In genomic region chr7:4739544-4740275, GRCm38 (mm10) we compare ENCODE assay signal across 8 mouse cellular contexts. TPM values are rescaled to one million over a fixed set of nuclear protein-coding genes. Genes with fewer than 3 reads are reported as not detected.
DNase-seq lines count a peak whose midpoint lies in the region; ATAC-seq and TF ChIP-seq lines count a peak whose summit lies in the region.

Kmt5c (plus strand) TSS chr7:4740115.

- H3K36me3 ChIP-seq in heart, embryonic 12.5 days = peaks cover 25% of the 10 kb centered on the region
- peaks cover 4% of the 10 kb centered on the region; the same call in 1 of the 2 replicates for H3K36me3 ChIP-seq in kidney, postnatal 0 days (ENCODE audit: insufficient read depth, low read length)
- peaks cover 9% of the 10 kb centered on the region; the same call in 1 of the 2 replicates for H3K36me3 ChIP-seq in liver, embryonic 11.5 days (ENCODE audit: control insufficient read depth, insufficient read depth, low read length)
- peaks cover 8% of the 10 kb centered on the region for H3K36me3 ChIP-seq in stomach, embryonic 14.5 days (ENCODE audit: control insufficient read depth, insufficient read depth, low read length)

- peak within 1 kb of the TSS; percentile 91 for H3K4me2 ChIP-seq in heart, embryonic 12.5 days
- H3K4me2 ChIP-seq in kidney, postnatal 0 days (ENCODE audit: low read length) = peak within 1 kb of the TSS; percentile 73
- H3K4me2 ChIP-seq in liver, embryonic 11.5 days = peak within 1 kb of the TSS; percentile 81
- H3K4me2 ChIP-seq in stomach, embryonic 14.5 days (replicated peaks; ENCODE audit: low read depth, low read length) = peak within 1 kb of the TSS; percentile 62

- no peaks in the 10 kb centered on the region for H3K9me3 ChIP-seq in heart, embryonic 12.5 days (replicated peaks)
- no peaks in the 10 kb centered on the region for H3K9me3 ChIP-seq in kidney, postnatal 0 days (replicated peaks; ENCODE audit: low read length)
- H3K9me3 ChIP-seq in liver, embryonic 11.5 days (ENCODE audit: control insufficient read depth, low read length) = no peaks in the 10 kb centered on the region
- H3K9me3 ChIP-seq in stomach, embryonic 14.5 days (ENCODE audit: control insufficient read depth, low read depth, low read length) = no peaks in the 10 kb centered on the region

- peaks cover 28% of the 10 kb centered on the region for H3K4me1 ChIP-seq in heart, embryonic 12.5 days (replicated peaks)
- peaks cover 15% of the 10 kb centered on the region for H3K4me1 ChIP-seq in kidney, postnatal 0 days (replicated peaks; ENCODE audit: insufficient read depth, low read length)
- H3K4me1 ChIP-seq in liver, embryonic 11.5 days (replicated peaks; ENCODE audit: control insufficient read depth, insufficient read depth, low read length) = peaks cover 34% of the 10 kb centered on the region
- H3K4me1 ChIP-seq in stomach, embryonic 14.5 days (ENCODE audit: control insufficient read depth, insufficient read depth, low read length) = peaks cover 20% of the 10 kb centered on the region

- peak within 1 kb of the TSS; percentile 93 for H3K27ac ChIP-seq in heart, embryonic 12.5 days (ENCODE audit: poor library complexity, severe bottlenecking)
- H3K27ac ChIP-seq in kidney, postnatal 0 days = peak within 1 kb of the TSS; percentile 85
- H3K27ac ChIP-seq in liver, embryonic 11.5 days (ENCODE audit: low read depth, low read length) = peak within 1 kb of the TSS; percentile 92
- H3K27ac ChIP-seq in stomach, embryonic 14.5 days (ENCODE audit: low read length) = peak within 1 kb of the TSS; percentile 90

- peak; percentile 86 for ATAC-seq in erythroid progenitor cell, adult 5-6 weeks (replicated peaks; ENCODE audit: low FRiP score, poor library complexity, severe bottlenecking)
- peak; percentile 95 for ATAC-seq in heart, embryonic 12.5 days (ENCODE audit: insufficient number of reproducible peaks, low FRiP score)
- ATAC-seq in kidney, postnatal 0 days (replicated peaks; ENCODE audit: low FRiP score, low read depth) = peak; percentile 98
- ATAC-seq in liver, embryonic 11.5 days (replicated peaks; ENCODE audit: low FRiP score) = peak; percentile 87
- peak; percentile 96 for ATAC-seq in stomach, embryonic 14.5 days (ENCODE audit: insufficient number of reproducible peaks, insufficient read depth, low FRiP score, low read depth)

- no peaks in the 10 kb centered on the region for H3K27me3 ChIP-seq in heart, embryonic 12.5 days (replicated peaks)
- no peaks in the 10 kb centered on the region for H3K27me3 ChIP-seq in kidney, postnatal 0 days (ENCODE audit: insufficient read depth, low read length)
- H3K27me3 ChIP-seq in liver, embryonic 11.5 days (replicated peaks; ENCODE audit: control insufficient read depth, insufficient read depth, low read length) = no peaks in the 10 kb centered on the region
- no peaks in the 10 kb centered on the region for H3K27me3 ChIP-seq in stomach, embryonic 14.5 days (ENCODE audit: control insufficient read depth, insufficient read depth, low read length)

- WGBS in heart, embryonic 12.5 days = under 1% methylated on average over 36 of the region's 44 CpGs
- WGBS in kidney, postnatal 0 days = 0% methylated on average over 39 of the region's 44 CpGs
- WGBS in liver, embryonic 11.5 days = under 1% methylated on average over 34 of the region's 44 CpGs
- under 1% methylated on average over 36 of the region's 44 CpGs for WGBS in stomach, embryonic 14.5 days

- H3K9ac ChIP-seq in heart, embryonic 12.5 days = peak within 1 kb of the TSS; percentile 94
- peak within 1 kb of the TSS; percentile 67 for H3K9ac ChIP-seq in kidney, postnatal 0 days (ENCODE audit: low read depth, low read length)
- H3K9ac ChIP-seq in liver, embryonic 11.5 days (ENCODE audit: low read depth, low read length) = peak within 1 kb of the TSS; percentile 97
- peak within 1 kb of the TSS; percentile 73 for H3K9ac ChIP-seq in stomach, embryonic 14.5 days (replicated peaks; ENCODE audit: low read depth, low read length)

- peak; percentile 100 for DNase-seq in CD4-positive helper T cell, adult 2 months (ENCODE audit: low read depth, low spot score)
- DNase-seq in brain, embryonic 18.5 days (ENCODE audit: low read depth, low spot score) = peak; percentile 100
- DNase-seq in kidney, postnatal 0 days (ENCODE audit: low spot score) = peak; percentile 100
- DNase-seq in liver, embryonic 11.5 days (ENCODE audit: low spot score) = peak; percentile 90
- DNase-seq in naive thymus-derived CD4-positive, alpha-beta T cell, adult 2 months (ENCODE audit: low read depth) = peak; percentile 99

- TF ChIP-seq CTCF in kidney, postnatal 0 days (IDR thresholded peaks at IDR 0.05; ENCODE audit: low read depth) = peak; percentile 46

- H3K4me3 ChIP-seq in heart, embryonic 12.5 days = peak within 1 kb of the TSS; percentile 88
- peak within 1 kb of the TSS; percentile 57 for H3K4me3 ChIP-seq in kidney, postnatal 0 days (replicated peaks; ENCODE audit: low read depth, low read length)
- H3K4me3 ChIP-seq in liver, embryonic 11.5 days (ENCODE audit: low read depth, low read length) = peak within 1 kb of the TSS; percentile 86
- H3K4me3 ChIP-seq in stomach, embryonic 14.5 days (ENCODE audit: low read depth, low read length) = peak within 1 kb of the TSS; percentile 64

RNA-seq across cellular contexts. Expression of gene Kmt5c, which starts in this region (rescaled TPM):
- total RNA-seq in erythroid progenitor cell, adult 5-6 weeks (2015; ENCODE audit: low replicate concordance) = 24.9 and 33.1 TPM in 2 replicates
- total RNA-seq in erythroid progenitor cell, adult 5-6 weeks (2017; ENCODE audit: low replicate concordance) = 59.4 and 64.2 TPM in 2 replicates
- polyA plus RNA-seq in heart, embryonic 12.5 days (2016; fragmentation: Nextera tagmentation; extraction: Ambion mirVana) = 60.7 and 65.0 TPM in 2 replicates
- 61.2 and 64.8 TPM in 2 replicates for polyA plus RNA-seq in kidney, postnatal 0 days (2015; fragmentation: Nextera tagmentation; extraction: Ambion mirVana)
- 88.8 and 97.1 TPM in 2 replicates for polyA plus RNA-seq in liver, embryonic 11.5 days (2014; fragmentation: Nextera tagmentation; extraction: Ambion mirVana)
- polyA plus RNA-seq in stomach, embryonic 14.5 days (2014; fragmentation: Nextera tagmentation; extraction: Ambion mirVana) = 59.2 and 59.4 TPM in 2 replicates

Comparison
In these comparisons a context has a peak if more than half of its experiments do, and no peak if none do; other contexts are left out.
1. Peak in every context shown above with its lines: DNase-seq, ATAC-seq, H3K4me3 ChIP-seq and H3K27ac ChIP-seq.